Mouse (Mus musculus) monocyte, adult 5-6 weeks (primary cell): ENCODE results near the gene Taf6. TPM values are rescaled to one million over a fixed set of nuclear protein-coding genes. Genes with fewer than 3 reads are reported as not detected.
A peak's percentile ranks its signal among the peaks of the same experiment; 100 is the strongest.
"Not testable (repeated sequence)": the region's sequence is repeated elsewhere in the genome, so short reads cannot be mapped to it uniquely, and the experiment has no call there.

ENCODE experiments used
- ATAC-seq: fragments of 153-309, 156-312 bp; replicated peaks from 2 replicates; pipeline ENCODE4 v1.8.0; 2017; ENCODE audit warnings: mild to moderate bottlenecking; ENCODE audit not compliant: low TSS enrichment, insufficient number of reproducible peaks, severe bottlenecking, poor library complexity, low FRiP score
- total RNA-seq: library from RNA; stranded (forward); fragments of 200-1000, 200-491, 200-594 nt; gene quantifications from 3 replicates; pipeline ENCODE4 v1.2.3, GENCODE M21; 2017

Gene Taf6
- 14.3 to 27.3 TPM (median 19.1 TPM) in 3 replicates for total RNA-seq

DNA sequence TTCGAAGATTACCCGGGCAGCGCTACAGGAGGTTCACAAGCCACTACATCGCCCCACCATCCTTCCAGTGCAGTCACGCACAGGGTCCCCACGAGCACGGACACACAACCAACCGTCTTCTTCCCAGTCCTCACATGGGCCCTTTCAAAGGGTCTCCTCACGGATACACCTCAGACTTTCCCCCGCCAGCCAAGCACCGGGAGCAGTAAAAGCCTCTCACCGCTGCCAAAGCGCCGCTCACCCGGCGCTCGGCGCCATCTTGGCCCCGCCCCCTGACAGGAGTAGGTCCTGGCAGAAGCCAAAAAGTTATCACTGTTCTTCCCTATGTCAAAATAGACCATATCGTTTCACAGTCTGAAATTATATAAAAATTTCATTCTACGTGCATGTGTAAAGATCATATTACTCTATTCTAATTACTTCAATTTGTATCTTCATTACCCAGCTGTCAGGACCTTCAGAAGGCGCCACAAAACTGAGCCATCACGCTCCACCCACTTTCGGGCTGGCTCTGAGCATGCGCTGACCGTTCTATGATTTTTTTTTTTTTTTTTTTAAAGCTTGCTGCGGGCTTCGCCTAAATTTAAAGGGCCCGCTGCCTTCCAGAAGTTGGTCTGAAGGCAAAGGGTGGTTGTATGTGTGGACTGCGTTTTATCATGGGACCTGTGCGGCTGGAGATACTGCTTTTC lies at the start of gene Taf6, which contains the start of gene Cnpy4:
Gene Taf6, minus strand, starts transcription at position 502 of the 689 bp plus-strand sequence.
Gene Cnpy4, plus strand, starts transcription at position 536 of the 689 bp plus-strand sequence.
- ATAC-seq: peak; percentile 62

DNA sequence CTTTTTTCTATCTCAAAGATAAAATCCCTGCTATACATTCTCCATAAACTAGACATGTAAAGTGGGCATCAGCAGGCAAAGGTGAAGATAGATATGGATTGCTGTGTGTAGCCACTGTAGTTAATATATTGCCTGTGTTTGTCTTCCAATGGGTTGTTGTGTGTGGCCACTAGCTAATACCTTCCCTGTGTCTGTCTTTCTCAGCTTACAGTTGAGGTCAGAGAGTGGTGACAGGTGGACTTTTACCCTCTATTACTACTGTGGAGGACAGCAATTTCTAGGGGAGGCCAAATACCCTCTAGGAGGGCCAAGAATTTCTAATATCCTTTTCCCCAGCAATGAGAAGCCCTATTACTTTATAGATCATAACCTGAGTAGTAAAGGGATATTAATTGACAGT lies 47.0 kb upstream of the Taf6 start:
- no peak for ATAC-seq

DNA sequence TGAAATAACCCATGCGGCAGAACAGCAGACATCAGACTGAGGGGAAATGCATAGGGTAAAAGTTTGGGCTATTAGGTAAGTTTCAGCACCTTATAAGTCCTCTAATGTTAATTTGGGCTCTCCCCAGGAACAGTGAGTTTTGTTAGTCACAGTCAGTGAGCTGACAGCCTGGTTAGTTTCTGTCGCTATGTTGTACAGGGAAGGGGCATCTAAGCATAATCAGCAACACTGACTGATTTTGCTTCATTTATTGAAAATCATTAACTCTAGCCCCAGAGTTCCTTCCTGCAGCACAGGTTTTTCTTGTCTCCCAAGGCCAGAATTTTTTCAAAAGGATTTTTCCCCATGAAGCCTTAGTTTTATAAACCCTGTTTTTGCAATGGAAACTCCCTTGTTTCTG lies 46.5 kb upstream of the Taf6 start:
- ATAC-seq: no peak

DNA sequence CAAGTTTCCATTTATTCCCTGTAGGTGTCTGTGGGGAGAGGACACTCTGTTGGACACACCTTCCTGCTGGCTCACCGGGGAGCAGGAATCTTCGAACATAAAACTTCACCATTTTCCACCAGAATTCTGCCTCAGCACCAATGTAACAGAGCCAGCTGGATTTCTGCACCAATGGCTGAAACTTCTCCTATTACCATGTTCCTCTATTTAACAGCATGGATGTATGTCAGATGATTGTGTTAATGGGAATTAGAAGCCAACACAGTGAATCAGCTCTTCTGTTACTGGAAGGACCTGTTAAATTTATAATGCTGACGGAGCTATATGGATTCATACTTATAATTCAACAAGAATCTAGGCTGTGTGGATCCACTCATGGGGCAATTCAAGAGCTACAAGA lies 42.3 kb upstream of the Taf6 start:
- 0 out of 2 replicates have a peak, but pooled peaks have one; percentile 11 for ATAC-seq

DNA sequence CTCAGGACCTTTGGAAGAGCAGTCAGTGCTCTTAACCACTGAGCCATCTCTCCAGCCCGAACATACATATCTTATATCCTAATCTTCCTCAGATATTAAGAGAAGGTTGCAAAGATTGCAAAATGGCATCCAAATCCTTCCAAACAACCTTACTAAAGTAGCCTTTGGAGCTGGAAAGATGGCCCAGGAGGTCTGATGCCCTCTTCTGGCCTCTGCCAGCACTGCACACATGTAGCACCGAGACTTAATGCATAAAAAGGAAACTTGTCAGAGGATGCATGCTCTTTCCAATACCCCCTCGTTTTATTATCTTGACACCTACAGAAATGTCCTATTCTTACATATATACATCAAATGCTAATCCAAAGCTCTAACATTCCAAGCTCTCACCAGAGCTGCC lies 40.8 kb upstream of the Taf6 start:
- no peak for ATAC-seq

DNA sequence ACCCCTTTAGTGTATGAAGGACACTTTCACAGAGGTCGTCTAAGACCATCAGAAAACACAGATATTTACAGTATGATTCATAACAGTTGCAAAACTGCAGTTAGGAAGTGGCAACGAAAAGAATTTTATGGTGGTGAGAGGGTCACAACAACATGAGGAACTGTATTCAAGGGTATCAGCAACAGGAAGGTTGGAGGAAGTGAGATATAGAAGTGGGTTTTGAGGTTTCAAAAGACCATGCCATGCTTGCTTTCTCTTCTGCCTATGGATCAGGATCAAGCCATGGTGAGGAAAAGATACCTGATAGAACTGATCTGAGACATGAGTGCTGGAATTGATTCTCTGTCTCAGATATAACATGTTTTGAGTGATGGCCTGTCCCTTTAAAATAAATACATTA lies 40.1 kb upstream of the Taf6 start:
- peak; percentile 76; the same call in 1 of the 2 replicates for ATAC-seq

DNA sequence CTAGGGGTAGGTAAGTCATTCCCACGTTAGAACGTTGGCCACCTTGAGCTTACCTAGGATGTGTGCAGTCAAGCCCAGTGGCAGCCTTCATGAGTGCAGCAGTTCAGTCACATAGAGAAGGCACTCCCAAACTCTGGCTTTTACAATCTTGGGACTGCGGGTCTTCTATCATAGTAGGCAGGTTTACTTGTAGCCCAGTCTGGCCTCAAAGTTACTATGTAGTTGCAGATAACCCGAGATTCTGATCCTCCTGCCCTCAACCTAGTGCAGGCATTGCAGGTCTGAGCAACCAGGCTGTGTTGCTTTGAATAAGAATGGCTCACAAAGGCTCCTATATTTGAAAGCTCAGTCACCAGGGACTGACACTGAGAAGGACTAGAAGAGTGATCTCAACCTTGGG lies 39.2 kb upstream of the Taf6 start:
- ATAC-seq: no peak

DNA sequence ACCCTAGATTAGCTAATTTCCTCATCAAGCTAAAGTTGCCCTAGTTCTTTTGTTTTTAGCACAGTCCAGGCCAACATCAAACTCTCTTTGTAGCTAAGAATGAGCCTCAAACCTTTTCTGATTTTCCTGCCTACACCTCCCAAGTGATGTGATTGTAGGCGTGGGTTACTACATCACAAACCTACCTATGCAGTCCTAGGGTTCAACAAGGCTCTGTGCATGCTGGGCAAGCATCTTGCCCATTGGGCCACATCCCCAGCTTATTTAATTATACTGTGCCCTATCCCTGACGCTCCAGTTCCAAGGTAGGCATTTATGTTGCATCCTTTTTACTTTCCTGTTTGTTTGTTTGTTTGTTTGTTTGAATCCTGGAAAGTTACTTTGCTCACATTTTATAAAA lies 38.4 kb upstream of the Taf6 start, which contains the start of gene Nxpe5:
Gene Nxpe5, plus strand, starts transcription at position 199 of the 400 bp plus-strand sequence.
- ATAC-seq: no peak

DNA sequence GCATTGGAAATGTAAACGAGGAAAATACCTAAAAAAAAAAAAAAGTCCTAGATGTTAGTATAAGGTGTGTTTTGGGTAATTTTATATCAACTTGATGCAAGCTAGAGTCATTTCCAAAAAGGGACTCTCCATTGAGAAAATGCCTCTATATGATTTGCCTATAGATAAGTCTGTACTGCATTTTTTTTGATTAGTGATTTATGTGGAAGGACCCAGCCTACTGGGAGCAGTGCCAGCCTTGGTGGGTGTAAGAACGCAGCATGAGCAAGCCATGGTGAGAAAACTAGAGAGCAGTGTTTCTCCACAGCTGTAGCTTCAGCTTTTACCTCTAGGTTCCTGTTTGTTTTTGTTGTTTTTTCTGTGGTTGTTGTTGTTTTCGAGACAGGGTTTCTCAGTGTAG lies 36.0 kb upstream of the Taf6 start:
- ATAC-seq: no peak

DNA sequence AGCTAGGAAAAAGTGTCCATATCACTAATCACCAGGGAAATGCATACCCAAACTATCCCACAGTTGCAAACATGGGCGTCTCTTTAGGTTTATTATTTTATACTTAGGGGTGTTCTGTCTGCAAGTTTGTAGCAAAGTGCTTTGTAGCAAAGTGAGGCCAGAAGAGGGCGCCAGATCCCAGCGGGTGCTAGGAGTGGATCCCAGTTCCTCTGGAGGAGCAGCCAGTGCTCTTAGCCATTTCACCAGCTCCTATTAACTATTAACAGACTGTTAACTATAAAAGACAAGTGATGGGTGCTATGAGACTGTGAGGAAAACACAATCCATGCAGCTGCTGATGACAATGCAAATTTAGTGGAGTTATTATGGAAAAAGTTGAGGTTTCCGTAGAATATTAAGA lies 34.9 kb upstream of the Taf6 start:
- peak; percentile 89 for ATAC-seq

DNA sequence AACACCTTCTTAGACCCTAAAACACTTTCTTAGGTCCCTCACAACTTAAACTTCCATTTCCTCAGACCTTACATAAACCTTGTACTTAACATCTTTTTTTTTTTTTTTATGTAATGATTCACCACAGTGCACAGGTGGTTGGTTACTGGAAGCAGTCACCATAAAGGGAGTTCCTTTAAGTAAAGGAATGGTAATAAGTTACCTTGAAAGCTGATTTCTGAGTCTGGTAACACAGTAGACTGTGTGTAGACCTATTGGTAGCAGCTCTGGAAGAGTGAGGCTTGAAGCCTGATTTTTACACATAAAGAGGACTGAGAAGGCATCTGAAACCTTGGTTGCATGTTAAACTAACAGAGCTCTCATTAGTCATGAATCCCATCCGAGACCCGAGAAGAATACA lies 32.6 kb upstream of the Taf6 start:
- no peak for ATAC-seq

DNA sequence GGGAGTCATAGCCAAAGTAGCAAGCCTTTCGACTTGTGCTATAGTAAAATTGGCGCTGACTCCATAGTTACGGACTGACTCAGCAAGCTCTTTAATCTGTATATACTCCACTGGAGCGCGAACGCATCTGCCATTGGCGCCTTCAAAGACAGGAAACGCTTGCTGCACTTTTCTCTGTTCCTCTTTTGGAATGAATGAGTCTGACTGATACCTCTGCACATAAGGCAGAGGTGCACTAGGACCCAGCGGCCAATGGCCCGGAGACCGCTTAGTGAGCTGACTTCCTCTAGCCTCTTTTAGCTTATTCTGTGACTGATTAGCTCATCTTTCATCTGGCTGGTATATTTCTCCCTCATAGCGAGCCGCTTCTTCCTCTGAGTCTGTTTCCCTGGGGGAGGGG lies 29.4 kb upstream of the Taf6 start:
- not testable (repeated sequence) for ATAC-seq

DNA sequence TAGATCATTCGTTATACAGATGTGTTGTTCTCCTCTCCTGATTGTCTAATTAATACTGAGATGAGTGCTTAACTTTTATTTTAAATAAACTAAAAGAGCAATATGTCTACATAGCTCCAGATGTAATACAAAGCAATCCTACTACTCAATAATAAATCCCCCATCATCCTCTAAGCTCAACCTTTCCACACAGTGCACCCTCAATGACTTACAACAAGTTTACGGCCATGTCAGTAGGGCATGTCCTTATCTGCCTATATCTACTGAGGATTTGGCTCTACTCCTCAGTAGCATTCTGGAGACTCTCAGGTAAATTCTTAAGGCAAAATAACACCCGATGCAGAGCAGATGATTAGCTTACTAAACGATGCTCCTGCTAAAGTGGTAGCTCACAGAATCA lies 20.6 kb upstream of the Taf6 start:
- no peak for ATAC-seq

DNA sequence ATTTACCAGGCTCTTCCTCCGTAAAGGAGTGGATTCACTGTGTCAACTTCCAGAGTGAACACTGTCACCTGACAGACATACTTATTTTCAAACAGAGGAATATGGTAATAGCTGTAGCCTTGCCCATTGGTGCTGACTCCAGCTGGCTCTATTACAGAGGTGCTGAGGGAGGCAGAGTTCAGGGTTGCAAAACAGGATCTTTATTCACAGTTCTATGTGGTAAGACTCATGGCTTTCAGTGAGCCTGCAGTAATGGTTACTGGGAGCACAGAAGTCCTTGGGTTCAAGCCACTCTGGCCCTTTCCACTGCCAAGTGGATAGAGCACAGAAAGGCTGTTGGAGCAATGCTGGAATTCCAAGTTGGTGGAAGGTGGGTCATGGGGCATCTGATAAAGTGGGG lies 20.0 kb upstream of the Taf6 start:
- no peak for ATAC-seq

DNA sequence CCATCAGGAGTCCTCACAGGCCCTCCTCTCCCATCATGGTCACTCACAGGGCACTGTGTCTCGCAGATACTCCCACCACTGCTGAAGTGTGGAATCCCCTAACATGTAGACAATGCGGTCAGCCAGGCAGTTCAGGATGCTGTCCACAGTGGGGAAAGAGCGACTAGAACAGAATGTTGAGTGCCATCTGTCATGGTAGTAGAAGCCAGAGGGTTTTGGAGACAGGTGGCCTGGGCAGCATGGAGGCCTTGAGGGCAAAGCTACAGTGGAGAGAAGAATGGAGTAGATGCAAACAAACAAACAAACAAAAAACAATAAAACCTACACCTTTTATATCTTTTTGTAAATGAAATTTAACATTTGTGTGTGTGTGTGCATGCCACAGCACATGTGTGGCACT lies 14.8 kb upstream of the Taf6 start:
- ATAC-seq: no peak

DNA sequence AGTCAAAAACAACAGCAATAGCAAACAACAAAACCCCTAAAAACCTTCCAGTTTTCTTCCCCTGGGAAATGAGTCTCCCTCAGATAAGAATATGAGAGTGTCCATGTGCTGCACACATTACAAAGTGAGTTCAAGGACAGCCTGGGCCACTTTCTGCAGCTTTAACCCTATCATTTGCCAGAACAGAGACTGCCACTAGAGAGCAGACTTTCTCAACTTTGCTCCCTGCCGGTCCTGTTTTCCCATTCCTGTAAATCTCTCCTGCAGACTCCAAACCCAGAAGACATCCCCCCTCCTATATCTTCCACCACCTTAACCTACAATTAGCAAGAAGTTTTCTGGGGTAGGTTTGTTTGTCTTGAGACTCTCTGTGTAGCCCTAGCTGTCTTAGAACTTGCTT lies 12.3 kb upstream of the Taf6 start:
- no peak for ATAC-seq

DNA sequence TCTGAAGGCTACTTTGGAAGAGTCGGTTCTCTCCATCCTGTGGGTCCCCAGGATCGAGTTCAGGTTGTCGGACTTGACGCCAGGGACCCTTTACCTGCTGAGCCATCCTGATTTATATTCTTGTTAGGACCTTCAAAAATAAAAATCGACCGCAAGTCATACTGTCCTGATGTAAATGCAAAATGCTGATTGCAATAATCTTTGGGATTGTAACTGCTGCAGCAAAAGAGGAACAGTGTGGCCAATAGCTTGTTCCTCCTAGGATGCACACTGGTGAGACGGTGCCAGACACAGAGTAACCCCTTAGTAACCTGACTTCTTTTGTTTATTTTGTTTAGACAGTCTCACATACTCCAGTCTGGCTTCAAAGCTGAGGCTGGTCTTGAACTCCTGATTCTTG lies 8.2 kb upstream of the Taf6 start:
- ATAC-seq: peak; percentile 42; the same call in 1 of the 2 replicates

DNA sequence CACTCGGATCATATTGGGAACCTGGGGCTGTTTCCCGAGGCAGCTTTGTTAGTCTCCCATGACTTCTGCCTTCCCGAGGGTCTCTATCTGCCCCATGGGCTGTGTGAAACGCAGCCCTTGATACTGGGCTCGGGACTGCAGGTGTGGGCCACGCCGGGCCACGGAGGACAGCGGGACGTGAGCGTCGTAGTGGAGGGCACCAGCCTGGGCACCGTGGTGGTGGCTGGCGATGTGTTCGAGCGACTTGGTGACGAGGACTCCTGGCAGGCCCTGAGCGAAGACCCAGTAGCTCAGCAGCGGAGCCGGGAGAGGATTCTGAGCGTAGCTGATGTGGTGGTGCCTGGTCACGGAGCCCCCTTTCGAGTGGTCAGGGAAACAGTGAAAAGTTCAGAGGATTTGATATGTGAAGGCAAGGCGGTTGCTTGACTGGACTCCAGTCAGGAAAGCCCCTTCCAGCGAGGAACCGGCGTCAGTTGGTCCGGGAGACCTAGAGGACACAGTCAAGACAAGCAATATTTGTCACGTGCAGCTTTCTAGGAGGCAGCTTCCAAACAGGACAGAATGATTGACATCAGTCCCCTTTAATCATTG lies 7.6 kb upstream of the Taf6 start:
- ATAC-seq: no peak

DNA sequence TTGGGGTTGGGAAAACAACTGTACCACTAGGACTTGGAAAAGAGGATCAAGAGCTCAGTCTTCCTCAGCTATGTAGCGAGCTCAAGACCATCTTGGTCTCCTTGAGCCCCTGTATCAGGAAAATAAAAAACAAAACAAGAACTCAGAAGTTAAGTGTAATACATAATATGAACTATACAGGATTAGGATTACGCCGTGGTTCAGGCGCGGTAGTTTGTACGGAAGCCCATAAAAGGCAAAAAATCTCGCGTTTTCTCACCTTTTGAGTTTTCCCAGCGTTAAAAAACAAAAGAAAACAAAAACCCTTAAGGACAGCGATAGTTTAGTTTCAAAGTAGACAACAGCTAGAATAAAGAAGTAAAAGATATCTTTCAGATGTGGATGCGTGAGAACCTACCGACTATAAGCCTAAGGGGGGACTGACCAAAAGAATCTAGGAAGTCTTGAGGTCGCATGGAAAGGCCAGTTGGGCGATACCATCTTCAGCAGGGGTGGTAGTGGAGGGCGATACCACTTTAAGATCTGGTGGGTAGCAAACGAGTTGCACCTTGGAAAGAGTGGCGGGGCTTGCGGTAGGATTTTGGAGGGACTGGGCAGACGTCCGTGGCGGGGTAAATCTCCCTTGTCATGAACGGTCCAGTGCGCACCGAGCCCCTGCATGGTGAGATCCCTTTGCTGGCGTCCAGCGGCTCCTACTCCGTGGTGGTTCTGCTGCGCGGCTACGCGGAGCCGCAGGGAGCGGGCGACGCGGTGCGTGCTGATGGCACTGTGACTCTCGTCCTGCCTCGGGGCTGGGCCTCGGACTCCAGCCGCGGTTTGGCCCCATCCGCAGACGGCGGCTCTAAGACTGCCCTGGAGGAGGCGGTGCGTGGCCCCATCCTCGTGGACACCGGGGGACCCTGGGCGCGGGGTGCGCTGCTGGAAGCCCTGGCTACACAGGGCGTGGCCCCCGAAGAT lies 6.8 kb upstream of the Taf6 start, which contains the start of gene Mblac1:
Gene Mblac1, plus strand, starts transcription at position 544 of the 957 bp plus-strand sequence.
- ATAC-seq: peak; percentile 73
